Mouse (Mus musculus) liver, postnatal 0 days (tissue): Measurements from ENCODE around the gene Mtcl1.

Experiments used
- CTCF ChIP-seq: sonication (generic); IDR thresholded peaks from 2 replicates; pipeline ENCODE4 v1.5.1; 2016; ENCODE audit warnings: antibody characterized with exemption, low read depth
- EP300 ChIP-seq: IDR thresholded peaks from 2 replicates; pipeline ENCODE4 v1.6.1; 2016; ENCODE audit warnings: antibody characterized with exemption, low read depth, mild to moderate bottlenecking

- no peak for TF ChIP-seq CTCF
- no peak for TF ChIP-seq EP300
Observed at GRCm38 (mm10) chr17:66358026-66358978, 91.2 kb downstream of the Mtcl1 start.
